Mouse (Mus musculus) left cerebral cortex, postnatal 25 days (tissue): ENCODE measurements around the gene Sipa1l1. TPM values are rescaled to one million over a fixed set of nuclear protein-coding genes. Genes with fewer than 3 reads are reported as not detected.
"Not testable (repeated sequence)": the region's sequence is repeated elsewhere in the genome, so short reads cannot be mapped to it uniquely, and the experiment has no call there.

Experiments
- DNase-seq, 2 experiments: peaks; one replicate each; pipeline ENCODE4 v3.0.0; 2022; ENCODE audit warnings: low spot score in 2 of 2, mixed read lengths in 1 of 2
- intact Hi-C: fragments of 180-260 bp; cut with DNase I; formaldehyde crosslinking; loops from one replicate; pipeline ENCODE4 v1.15.1; 2025
- total RNA-seq, 2 experiments: library from RNA; stranded (reverse); gene quantifications; 2 replicates each; pipeline ENCODE4 v1.2.3; 2021

Gene Sipa1l1
- total RNA-seq, 2 experiments from 2014 or later, result 258 to 266 TPM

- intact Hi-C loops, result loop anchor here (5.0 to 10.0 kb wide), 3 partner anchors 96 to 296 kb away; no protein-coding TSS in a partner anchor
- peak; percentile 52 to 60 for DNase-seq
Observed at GRCm38 (mm10) chr12:82171591-82171990, 2.5 kb downstream of the Sipa1l1 start.

DNA sequence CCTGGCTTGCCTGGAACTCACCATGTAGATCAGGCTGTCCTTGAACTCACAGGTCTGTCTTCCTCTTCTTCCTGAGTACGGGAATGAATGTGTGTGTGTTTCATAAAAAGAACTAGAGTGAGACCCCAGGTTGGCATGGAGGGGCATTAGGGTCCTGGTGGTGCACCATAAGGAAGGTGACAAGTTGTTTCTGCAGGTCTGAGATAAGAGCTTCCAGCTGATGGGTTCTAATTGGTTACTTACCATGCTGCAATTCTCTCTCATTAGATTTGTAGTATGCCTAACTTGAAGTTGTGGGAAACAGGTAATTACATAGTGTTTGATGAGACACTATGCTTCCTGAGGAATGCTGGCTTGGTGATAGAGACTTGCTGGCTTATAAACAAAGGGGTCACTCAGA lies 4.5 kb downstream of the Sipa1l1 start:
- DNase-seq, result no peak
- intact Hi-C loops, result loop anchor here (5.0 to 10.0 kb wide), 3 partner anchors 94 to 294 kb away; no protein-coding TSS in a partner anchor

DNA sequence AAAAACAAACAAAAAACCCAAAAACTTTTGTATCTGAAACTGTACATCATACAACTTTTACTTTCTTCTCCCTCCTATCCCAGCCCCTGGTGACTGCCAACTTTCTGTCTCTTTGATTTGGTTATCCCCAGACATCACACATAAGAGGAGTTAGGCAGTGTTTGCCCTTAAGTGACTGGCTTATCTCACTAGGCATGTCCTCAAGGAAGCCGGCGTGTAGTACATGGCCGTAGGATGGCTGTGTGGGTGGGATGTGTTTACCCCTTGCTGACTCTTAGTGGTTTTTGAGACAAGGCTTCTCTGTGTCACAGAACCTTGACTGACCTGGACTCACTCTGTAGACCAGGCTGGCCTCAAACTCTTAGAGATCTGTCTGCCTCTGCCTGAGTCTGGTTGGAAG lies 6.6 kb downstream of the Sipa1l1 start:
- intact Hi-C loops, result loop anchor here (10.0 kb wide), 1 partner anchor 269 kb away; no protein-coding TSS in a partner anchor
- DNase-seq, result no peak

DNA sequence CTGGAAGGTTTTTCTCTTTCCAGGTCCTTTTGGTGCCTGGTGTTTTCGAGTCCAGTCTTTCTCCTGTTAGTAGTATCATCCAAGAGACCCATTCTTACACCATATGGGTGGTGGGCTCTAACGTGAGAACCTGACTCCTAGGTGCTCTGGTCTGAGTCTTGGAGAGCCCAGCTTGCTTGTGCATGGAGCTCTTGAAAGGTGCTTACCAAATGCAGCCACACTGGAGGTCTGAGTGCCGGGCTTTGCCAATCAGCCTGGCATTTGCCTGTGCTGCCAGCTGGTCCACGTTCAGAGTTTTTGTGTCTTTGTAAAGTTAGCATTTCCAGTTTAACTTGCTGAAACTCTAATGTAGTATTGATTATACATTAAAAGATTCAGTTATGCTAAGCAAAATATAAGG lies 9.5 kb downstream of the Sipa1l1 start:
- intact Hi-C loops, result loop anchor here (10.0 kb wide), 1 partner anchor 266 kb away; no protein-coding TSS in a partner anchor
- DNase-seq, result no peak

DNA sequence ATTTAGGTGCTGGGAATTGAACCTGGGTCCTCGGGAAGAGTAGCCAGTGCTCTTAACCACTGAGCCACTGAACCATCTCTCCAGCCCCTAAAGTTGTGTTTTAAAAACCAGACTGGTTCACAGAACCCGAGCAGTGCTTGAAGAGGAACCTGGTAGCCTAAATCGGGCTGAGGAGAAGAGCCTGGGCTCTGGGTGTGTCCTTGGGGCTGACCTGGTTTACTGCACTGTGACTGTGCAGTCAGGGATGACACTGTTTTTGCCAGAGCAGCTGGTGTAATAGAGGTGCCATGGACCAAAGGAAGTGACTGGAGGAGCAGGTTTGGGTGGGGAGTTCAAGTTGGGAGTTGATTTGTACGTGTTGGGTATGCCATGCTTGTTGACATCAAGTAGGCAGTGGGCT lies 10.5 kb downstream of the Sipa1l1 start:
- intact Hi-C loops, result loop anchor here (10.0 kb wide), 1 partner anchor 265 kb away; no protein-coding TSS in a partner anchor
- DNase-seq, result no peak

GRCm38 (mm10) chr12:82186156-82186555 lies 17.0 kb downstream of the Sipa1l1 start:
- intact Hi-C loops, DNase-seq: not testable (repeated sequence)

DNA sequence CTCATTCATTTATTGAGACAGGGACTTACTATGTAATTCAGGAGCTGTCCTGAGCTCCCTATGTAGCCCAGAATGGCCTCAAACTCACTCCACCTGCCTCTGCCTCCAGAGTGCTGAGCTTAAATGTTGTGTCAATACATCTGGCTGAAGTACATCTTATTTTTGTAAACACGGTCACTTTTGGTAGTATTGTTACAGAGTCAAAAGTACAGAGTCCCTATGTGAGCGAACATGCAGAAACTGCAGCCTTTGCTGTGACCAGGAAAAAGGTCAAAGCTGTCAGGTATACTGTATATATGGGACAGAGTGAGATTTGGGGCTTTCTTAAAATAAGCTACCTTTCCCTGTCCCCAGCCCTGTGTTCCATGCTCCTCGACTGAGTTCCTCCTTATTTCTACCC lies 17.6 kb downstream of the Sipa1l1 start:
- DNase-seq, result no peak
- intact Hi-C loops, result no loop called here

GRCm38 (mm10) chr12:82187178-82187839 lies 18.2 kb downstream of the Sipa1l1 start:
- no peak for DNase-seq
- intact Hi-C loops, result no loop called here

DNA sequence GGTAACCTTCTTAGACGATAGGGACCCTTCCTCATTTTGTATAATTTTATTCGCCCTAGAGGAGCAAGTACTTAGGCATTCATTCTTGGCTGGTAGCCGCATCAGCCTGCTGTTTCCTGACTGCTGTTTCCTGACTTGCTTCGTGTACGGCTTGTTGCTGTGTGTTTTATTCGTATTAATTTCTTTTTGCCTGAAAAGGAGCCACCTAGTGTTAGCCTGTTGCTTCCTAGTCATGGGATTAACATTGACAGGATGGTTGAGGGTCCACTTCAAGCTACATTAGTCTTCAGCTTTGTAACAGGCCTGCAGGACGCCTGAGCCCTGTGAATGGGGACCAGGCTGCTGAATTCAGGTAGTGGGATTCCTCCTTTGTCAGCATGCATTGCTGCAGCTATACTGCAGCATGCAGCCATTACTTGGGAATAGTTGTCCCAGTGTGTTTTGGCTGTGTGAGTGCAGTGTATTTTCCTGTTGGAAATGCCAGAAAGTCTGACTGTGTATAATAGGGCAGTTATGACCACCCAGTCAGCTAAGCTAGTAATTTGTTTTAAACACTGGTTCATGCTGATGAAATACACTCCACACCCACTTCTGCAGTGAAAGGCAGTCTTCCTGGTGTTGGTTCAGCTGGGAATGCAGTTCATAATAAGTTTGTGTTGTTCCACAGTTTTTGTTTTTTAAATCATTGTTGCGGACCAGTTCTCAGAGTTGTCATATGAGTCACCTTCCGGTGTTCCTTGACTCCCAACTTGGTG lies 19.4 kb downstream of the Sipa1l1 start:
- no peak for DNase-seq
- intact Hi-C loops, result no loop called here

DNA sequence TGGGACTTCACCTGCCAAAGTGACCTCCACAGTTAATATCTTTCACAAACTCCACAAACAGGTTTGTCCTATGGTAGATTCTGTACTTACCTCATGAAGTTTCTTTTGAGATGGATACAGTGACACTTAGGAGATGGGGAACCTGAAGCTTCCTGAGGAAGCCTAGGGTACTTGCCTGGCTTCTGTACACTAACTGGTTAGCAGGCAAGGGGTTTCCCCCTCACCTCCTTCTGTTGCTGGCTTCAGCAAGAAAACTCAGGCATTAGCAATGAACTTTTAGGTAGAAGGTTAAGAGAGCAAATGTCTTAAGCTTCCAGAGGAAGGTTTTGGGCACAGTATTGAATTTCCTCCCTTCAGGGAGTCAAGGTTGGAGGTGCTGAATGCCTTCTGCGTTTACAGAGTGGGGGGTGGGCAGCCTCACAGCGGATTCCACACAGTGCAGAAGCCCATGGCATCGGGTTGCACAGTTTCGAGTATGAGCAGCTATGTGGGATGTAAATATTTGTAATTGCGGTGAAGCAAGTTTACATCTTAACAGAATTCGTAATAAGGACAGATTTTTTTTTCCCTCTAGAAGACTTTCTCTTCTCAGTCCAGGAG lies 20.1 kb downstream of the Sipa1l1 start:
- DNase-seq, result no peak
- intact Hi-C loops, result no loop called here

DNA sequence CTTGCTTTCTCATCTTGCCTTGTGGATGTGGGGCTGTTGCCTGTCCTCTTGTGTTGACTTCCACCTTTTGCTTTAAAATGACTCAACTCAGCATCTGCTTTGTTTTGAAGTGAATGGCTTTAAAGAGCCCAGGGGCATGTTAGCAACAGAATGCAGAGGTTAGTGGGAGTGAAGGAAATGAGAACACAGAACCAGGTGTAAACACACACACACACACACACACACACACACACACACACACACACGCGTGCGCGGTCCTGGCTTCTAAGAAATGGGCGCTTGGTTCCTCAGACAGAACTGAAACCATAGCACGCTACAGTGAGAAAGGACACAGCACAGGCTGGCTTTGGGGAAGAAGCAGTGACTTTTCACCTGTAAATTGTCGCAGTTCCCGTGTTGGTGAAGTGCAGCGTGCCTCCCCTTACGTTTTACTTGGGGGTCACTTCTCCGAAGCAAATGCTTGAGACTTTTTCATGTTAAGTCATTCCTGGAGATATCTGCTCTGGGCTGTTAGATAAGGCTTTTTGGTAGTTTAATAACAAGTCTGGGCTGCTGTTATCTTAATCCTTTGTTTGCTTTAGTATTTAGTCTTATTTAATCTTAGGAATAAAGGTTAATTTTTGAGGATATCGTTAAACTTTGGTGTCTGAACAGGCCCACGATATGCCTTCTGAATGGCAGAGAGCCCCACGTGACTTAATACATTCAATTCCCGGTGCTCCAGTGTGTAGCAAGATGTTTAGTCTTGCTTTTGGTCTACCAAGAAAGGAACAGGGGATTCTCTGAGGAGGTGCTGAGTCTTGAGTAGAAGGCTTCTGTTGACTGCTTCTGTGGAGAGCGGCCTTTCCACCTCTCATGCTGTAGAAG lies 20.8 kb downstream of the Sipa1l1 start:
- DNase-seq, result no peak
- intact Hi-C loops, result no loop called here

DNA sequence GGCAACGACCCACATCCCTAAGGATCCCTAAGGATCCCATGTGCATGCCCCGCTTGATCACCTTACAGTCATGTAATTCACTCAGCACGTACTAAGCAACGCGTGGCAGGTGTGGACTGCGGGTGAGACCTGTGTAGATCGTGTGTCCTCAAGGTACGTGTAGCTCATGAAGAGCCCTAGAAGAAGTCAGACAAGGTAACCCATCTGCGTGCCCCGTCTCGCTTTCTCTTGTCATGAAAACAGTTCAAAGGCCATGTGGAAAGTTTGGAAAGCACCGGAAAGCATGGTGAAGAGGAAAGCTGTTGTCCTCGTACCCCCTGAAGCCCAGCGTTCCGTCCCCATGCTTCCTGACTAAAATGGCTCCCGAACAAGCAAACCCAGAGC lies 21.5 kb downstream of the Sipa1l1 start:
- no peak for DNase-seq
- intact Hi-C loops, result no loop called here

DNA sequence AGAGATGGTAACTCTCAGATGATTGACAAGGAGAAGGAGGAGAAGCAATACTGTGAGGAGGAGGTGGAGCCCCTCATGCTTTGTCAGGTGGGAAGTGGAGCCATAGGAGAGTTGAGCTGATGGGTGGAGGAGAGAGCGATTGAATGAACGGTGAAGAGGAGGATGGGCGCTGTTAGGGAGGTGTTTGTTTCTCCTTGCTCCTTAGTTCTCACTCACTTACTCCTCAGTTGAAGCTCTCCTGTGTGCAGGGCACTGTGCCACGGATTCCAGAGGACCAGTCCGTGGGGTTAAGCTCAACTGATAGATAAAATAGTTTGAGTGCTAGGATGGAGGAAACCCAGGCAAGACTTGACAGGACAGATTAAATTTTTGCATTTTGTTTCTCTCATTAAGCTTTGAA lies 22.6 kb downstream of the Sipa1l1 start:
- intact Hi-C loops, result no loop called here
- no peak for DNase-seq

GRCm38 (mm10) chr12:82192641-82193054 lies 23.5 kb downstream of the Sipa1l1 start:
- intact Hi-C loops, result no loop called here
- DNase-seq, result no peak

- no peak for DNase-seq
- intact Hi-C loops, result no loop called here
Observed at GRCm38 (mm10) chr12:82193476-82193875, 24.4 kb downstream of the Sipa1l1 start.

DNA sequence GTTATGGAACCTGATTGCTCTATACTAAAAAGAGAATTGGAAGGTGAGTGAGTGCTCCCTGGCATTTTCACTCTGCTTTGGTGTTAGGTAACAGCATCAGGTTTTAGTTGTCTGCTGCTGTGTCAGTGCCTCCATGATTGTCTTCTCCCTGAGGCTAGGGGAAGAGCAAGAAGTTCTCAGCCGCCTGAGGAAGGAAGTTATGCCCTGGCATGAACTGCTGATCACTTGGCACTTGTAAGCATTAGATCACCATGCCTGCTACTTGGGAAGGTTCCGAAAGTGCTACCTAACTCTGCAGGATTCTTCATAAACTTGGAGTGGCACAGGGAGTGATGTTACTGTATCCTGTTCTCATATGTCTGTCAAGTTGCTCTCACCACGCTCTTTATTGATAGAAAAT lies 25.8 kb downstream of the Sipa1l1 start:
- no peak for DNase-seq
- intact Hi-C loops, result no loop called here

- DNase-seq, result no peak
- intact Hi-C loops, result no loop called here
Observed at GRCm38 (mm10) chr12:82196213-82196612, 27.1 kb downstream of the Sipa1l1 start.

- DNase-seq, result no peak
- intact Hi-C loops, result no loop called here
Observed at GRCm38 (mm10) chr12:82196615-82197146, 27.6 kb downstream of the Sipa1l1 start.

- intact Hi-C loops, result no loop called here
- DNase-seq, result no peak
Observed at GRCm38 (mm10) chr12:82197207-82197606, 28.1 kb downstream of the Sipa1l1 start.
